Mouse (Mus musculus): ENCODE measurements around the gene Wasf2.

Gene Wasf2

DNA sequence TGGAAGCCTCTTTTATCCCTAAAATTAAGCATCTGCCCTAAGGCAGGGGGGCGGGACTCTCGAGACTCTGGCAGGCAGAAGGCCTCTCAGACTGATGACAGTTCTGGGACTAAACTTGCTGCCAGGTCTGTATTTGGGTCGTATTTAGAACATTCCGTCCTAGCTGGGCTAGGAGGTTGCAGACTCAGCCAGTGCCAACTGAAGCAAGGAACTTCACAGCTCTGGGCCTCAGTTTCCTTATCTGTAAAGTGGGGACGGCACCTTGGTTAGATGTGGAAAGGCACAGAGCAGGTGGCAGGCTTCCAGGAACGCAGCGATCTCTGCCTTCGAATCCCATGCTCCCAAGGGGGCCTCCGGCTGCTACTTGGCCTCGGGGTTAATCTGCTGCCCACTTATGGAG lies 95.8 kb downstream of the Wasf2 start:
- CTCF ChIA-PET = no interaction called here

DNA sequence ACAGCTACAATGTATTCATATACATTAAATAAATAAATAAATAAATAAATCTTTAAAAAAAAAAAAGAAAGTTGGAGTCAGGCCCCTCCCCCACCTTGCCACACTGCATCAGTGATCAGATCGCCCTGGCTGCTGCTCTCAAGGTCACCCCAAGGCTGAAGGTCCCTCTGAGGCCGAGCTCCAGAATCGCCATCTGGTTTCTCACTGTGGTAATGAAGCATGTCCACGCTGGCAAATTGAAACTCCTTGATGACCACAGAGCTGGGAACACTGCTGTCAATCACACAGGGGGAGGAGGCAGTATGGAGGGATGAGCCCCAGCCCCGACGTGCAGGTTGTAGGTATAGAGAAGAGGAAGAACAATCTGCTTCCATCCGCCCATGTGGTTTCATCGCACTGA lies 97.3 kb downstream of the Wasf2 start:
- CTCF ChIA-PET = interaction anchor here (1.1 kb wide), 1 partner anchor 48 kb away, joined by 4 read pairs; no protein-coding TSS in a partner anchor

DNA sequence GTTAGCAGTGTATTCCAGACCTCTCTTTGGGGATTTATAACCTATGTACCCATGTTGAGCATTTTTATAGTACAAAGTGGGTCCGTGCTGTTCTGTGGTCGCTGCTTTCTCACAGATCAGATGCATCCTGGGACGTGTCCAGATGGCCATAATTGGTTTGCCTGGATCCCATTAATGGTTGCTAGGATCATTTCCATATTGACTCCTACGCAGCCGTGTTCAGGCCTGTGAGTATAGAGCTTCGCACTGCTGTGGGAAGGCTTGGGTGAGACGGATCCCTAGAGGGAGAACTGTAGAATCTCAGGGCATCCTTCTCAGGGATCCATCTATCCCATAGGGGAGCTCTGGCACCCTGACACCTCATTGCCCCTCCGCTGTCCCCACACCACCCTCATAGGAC lies 99.3 kb downstream of the Wasf2 start:
- CTCF ChIA-PET = no interaction called here

DNA sequence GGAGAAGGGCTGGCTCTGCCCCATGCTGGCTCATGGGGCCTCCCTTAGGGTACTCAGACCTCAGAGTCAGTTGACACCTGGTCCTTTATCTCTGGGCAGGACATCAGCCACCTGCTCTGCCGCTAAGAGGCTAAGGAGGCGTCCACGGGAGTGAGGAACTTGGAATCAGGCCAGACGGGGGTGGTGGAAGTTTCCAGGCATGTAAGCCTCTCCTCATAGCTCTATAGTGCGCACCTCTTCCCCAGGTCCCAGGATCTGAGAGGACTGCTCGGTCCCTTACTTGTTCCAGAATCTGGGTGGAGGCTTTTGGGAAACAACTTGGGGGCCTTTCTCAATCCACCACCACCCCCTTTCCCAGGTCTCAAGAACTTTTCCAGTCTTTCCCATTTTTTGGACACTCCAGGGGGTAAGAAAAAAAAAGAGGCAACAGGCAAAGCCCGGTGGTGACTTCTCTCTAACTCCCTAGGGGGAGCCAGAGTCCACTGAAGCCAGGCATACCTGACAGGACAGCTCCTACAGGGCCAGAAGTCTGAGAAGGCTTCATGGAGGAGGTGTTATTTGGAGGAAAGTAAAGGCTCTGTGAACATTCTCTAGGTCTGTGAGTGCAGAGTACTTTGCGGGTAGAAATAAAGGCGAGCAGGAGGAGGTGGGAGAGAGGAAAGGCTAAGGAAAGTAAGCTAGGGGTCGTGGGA lies 103.1 kb downstream of the Wasf2 start:
- CTCF ChIA-PET = interaction anchor here (0.7 kb wide), 1 partner anchor 23 kb away, joined by 3 read pairs; no protein-coding TSS in a partner anchor

DNA sequence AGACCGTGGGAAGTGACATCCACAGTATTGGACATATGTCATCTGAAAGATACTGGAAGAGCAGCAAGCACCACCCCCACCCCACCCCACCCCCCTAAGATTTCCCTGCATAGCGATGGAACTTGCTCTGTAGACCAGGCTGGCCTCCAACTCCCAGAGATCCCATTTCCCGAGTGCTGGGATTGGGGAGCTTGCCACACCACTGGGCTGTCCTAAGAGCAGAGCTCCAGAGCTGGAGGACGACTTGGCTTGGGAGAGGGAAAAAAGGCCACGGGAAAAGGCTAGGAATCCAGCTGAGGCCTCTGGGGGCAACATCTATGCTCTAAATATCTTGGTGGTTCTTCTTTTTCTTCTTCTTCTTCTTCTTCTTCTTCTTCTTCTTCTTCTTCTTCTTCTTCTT lies 104.5 kb downstream of the Wasf2 start:
- CTCF ChIA-PET = interaction anchor here (0.6 kb wide), 1 partner anchor 1616 kb away, joined by 3 read pairs; no protein-coding TSS in a partner anchor

DNA sequence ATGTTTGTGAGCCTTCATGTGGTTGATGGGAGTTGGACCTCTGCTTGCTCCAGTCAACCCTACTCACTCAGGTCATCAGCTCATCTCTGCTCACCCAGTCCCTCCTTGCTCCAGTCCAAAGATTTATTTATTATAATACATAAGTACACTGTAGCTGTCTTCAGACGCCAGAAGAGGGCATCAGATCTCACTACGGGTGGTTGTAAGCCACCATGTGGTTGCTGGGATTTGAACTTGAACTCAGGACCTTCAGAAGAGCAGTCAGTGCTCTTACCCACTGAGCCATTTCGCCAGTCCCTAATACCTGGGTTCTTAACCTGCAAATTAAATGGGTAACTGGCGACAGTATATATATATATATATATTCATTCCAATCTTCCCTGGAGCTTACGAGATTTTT lies 105.1 kb downstream of the Wasf2 start:
- CTCF ChIA-PET = interaction anchor here (0.6 to 1.0 kb wide), 3 partner anchors 63 to 909 kb away, joined by 4 to 26 read pairs (median 5); no protein-coding TSS in a partner anchor

DNA sequence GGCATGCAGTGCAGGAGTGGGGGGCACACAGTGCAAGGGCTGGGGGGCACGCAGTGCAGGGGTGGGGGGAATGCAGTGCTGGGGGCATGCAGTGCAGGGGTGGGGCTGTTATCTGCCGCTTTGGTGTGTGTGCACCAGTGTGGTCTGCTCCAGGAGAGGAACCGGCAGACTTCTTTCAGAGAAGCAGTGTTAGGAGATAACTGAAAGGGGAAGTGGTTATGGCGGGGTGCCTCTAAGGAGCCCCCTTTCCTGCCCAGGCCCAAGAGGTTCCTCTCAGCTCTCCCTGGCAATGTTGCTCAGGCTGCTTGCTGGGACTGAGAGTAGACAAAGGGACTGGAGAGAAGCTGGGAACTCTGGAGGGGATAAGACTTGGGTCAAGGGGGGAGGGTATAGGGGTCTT lies 107.6 kb downstream of the Wasf2 start:
- CTCF ChIA-PET = interaction anchor here (0.6 to 1.4 kb wide), 3 partner anchors 12 to 309 kb away, joined by 3 to 12 read pairs (median 5); no protein-coding TSS in a partner anchor

DNA sequence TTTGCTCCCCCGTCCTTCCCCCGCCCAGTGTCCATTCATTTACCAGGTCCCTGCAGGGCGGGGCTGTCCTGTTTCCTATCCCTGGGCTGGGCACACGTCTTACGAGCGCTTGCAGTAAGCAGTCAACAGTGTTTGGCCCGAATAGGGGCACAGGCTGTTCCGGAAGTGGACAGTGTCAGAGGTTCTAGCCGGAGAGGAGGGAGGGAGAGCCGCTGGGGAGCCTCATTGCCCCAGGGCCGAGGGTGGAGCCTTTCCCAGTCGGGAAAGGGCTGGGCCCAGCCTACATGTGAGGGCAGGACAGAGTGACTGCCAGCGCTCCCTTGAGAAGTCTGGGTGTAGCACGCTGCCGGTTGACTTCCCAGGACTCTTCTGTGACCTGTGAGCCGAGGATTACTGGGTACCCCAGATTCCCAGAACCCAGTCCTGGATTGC lies 110.2 kb downstream of the Wasf2 start, which contains the start of gene Map3k6:
Map3k6 (plus strand) TSS at position 329 of the 432 bp plus-strand sequence.
- CTCF ChIA-PET = interaction anchor here (1.4 to 1.7 kb wide), 2 partner anchors 9 to 32 kb away, joined by 4 read pairs; no protein-coding TSS in a partner anchor

DNA sequence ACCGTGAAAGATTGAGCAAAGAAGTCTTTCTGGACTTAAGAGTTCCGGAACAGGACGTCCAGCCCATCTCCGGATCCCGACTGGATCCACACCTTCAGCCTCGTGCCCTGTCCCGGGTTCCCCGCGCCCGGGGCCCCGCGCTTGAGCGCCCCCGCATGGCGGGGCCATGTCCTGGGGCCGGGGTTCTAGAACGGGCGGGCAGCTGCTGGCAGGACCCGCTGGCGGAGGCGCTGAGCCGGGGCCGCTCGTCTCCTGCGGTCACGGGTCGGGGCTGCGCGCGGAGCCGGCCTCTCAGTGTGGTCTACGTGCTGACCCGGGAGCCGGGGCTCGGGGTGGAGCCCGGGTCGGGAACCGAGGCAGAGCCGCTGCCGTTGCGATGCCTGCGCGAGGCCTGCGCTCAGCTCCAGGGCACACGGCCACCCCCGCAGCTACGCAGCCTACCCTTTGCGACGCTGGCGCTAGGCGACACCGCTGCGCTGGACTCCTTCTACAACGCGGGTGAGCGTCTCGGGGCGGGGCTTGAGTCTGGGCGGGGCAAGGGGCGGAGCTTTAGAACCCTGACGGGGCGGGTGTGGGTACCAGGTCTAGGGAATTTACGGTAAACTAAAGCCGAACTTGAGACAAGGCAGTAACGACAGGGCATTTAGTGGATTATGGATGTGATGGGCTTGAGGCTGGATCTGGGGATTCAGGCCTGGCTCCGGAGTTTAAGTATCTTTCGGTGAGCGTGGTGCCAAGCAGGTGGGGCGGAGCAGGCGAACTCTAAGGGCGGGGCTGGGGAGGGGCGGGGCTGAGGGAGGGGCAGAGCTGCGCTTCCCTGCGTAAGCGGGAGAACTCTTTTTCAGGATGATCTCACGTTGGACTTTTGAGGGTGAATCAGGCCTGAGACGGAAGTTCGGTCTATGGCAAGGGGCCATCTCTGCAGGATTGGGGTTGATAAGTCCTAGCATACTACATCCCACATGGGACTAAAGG lies 110.9 kb downstream of the Wasf2 start:
- CTCF ChIA-PET = interaction anchor here (1.4 to 1.7 kb wide), 2 partner anchors 8 to 33 kb away, joined by 4 read pairs; no protein-coding TSS in a partner anchor

DNA sequence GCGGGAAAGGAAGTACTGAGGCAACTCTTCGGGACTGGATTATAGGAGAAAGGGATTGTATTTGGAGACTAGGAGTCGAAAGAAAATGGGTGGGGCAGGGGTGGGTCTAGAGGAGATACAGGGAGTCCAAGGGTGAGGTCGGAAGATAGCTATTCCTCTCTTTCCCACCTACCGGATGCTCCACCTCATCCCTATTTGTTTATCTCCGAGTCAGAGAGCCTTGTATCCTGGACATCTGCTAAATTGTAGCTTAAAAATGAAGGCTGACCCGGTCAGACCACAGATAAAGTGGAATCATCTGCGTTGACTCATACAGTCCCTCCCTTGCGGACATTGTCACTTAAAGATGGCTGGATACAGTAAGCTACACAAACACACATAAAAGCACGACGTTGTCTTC lies 111.6 kb downstream of the Wasf2 start:
- CTCF ChIA-PET = interaction anchor here (1.7 kb wide), 1 partner anchor 33 kb away, joined by 4 read pairs; no protein-coding TSS in a partner anchor

DNA sequence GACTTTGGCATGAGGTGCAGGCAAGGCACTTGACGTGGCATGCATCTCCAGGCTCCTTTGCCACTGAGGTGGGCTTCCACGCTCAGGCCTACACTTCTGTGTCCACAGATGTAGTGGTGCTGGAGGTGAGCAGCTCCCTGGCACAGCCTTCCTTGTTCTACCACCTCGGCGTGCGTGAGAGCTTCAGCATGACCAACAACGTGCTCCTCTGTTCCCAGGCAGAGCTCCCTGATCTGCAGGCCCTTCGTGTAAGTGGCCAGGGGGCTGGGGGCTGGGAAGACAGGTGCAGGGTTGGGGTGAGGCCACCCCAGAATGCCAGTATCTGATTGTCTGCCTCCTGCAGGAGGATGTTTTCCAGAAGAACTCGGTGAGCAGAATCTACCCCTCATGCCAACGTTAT lies 112.4 kb downstream of the Wasf2 start:
- CTCF ChIA-PET = interaction anchor here (0.8 kb wide), 1 partner anchor 43 kb away, joined by 5 read pairs; no protein-coding TSS in a partner anchor

DNA sequence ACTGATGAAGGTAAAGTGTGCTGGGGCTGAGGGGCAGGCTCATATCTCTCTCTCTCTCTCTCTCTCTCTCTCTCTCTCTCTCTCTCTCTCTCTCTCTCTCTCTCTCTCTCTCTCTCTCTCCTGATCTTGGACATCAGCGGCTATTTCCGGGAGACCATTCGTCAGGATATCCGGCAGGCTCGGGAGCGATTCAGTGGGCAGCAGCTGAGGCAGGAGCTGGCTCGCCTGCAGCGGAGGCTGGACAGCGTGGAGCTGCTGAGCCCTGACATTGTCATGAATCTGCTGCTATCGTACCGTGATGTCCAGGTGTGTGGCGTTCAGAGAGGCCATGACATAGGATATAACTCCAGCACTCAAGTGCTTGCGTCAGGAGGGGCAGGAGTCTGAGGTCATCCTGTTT lies 113.2 kb downstream of the Wasf2 start:
- CTCF ChIA-PET = interaction anchor here (0.6 to 0.8 kb wide), 3 partner anchors 18 to 309 kb away, joined by 5 to 6 read pairs (median 5); no protein-coding TSS in a partner anchor

DNA sequence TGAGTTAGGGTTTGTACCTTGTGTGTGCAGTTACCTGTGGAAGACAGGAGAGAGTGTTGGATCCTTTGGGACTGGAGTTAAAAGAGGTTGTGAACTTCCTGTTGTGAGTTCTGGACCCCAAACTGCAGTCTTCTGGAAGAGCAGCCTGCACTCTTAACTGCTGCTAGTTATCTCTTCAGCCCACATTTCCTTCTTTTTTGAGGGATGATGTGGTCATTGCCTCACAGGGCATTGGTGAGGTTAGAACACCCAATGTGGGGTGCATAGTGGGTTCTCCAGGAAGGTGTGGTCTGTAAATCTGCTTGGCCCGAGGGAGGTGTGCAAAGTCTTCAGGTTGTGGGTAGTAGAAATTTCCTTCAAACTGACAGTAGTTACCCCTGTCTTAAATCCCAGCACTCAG lies 114.0 kb downstream of the Wasf2 start:
- CTCF ChIA-PET = no interaction called here

DNA sequence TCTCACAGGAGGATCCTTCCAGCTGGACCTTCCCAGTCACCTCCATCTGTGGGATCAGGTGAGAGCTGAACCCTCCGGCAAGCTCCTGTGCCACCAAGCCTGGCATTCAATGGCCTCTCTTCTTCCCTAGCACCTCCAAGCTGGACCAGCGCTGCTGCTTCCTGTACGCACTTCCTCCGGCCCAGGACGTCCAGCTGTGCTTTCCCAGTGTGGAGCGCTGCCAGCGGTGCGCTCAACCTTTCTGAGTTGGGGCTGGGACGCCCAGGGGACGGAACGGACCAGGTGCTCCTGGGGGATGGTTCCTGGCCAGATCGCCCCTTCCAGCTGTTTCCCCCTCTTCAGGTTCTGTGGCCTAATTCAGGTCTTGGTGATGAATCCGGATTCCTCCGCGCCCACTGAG lies 116.8 kb downstream of the Wasf2 start:
- CTCF ChIA-PET = no interaction called here

DNA sequence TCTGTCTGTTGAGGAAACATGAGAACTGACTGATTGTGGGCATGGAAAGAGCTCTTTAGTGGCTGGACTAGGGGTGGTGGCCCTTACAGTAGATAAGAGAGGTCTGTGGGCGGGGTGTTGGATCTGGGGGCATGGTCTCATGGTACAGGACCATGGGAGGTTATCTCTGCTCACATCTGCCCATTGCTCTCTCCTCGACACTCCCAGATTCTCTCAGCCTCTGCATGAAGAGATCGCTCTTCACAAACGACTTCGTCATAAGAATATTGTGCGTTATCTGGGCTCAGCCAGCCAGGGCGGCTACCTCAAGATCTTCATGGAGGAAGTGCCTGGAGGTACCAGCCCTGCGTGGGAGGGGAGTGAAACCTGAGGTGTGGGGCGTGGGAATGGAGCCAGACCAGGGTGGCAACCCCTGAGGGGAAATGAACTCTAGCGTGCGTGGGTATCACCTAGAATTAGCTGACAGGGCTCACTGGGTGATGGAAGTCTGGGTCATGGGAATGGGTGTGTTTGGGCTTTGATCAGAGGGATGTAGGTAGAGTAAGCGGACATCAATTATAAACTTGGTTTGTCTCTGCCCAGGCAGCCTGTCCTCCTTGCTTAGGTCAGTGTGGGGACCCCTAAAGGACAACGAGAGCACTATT lies 117.6 kb downstream of the Wasf2 start:
- CTCF ChIA-PET = no interaction called here

All from spleen, embryonic (tissue).